In genomic region chr17:28987713-28988112, GRCm38 (mm10) we compare ENCODE assay signal across 9 mouse cellular contexts. TPM values are rescaled to one million over a fixed set of nuclear protein-coding genes. Genes with fewer than 3 reads are reported as not detected.
DNase-seq lines count a peak whose midpoint lies in the region; ATAC-seq and TF ChIP-seq lines count a peak whose summit lies in the region.
"Had no signal": no experiment of that assay in that cellular context is flagged by ENCODE, and none has a peak within 500 bp of the region (broad histone marks: within the 10 kb centered on the region; RNA-seq: fewer than 3 reads in every experiment).

No protein-coding gene starts in this region.

- H3K4me3 ChIP-seq in gastrocnemius, adult 2 months: no peak overlapping the region
- no peak overlapping the region for H3K4me3 ChIP-seq in midbrain, postnatal 0 days (ENCODE audit: low read depth, low read length)
- H3K4me3 ChIP-seq in midbrain, embryonic 11.5 days (ENCODE audit: low read depth, low read length): no peak overlapping the region

- no peaks in the 10 kb centered on the region for H3K27me3 ChIP-seq in midbrain, postnatal 0 days (ENCODE audit: insufficient read depth, low read length)
- H3K27me3 ChIP-seq in midbrain, embryonic 11.5 days (ENCODE audit: control insufficient read depth, insufficient read depth, low read length): no peaks in the 10 kb centered on the region

- DNase-seq in gastrocnemius, adult 2 months: no peak
- no peak for DNase-seq in gastrocnemius, postnatal 25 days
- DNase-seq in midbrain, postnatal 0 days (ENCODE audit: low spot score): peak; percentile 72
- no peak for DNase-seq in midbrain, embryonic 11.5 days (ENCODE audit: low spot score, missing footprints)
- peak; percentile 67 for DNase-seq in brain, embryonic 14.5 days (ENCODE audit: low read depth)
- DNase-seq in kidney, postnatal 14 days: peak; percentile 40
- peak; percentile 66 for DNase-seq in retina, postnatal 1 day
- no peak for DNase-seq in testis, postnatal 14 days (ENCODE audit: low spot score)

- H3K9me3 ChIP-seq in midbrain, postnatal 0 days (ENCODE audit: low read length): no peaks in the 10 kb centered on the region
- H3K9me3 ChIP-seq in midbrain, embryonic 11.5 days (ENCODE audit: control insufficient read depth, low read length): no peaks in the 10 kb centered on the region

- ATAC-seq in midbrain, postnatal 0 days (ENCODE audit: low FRiP score): no peak
- no peak for ATAC-seq in midbrain, embryonic 11.5 days (ENCODE audit: low FRiP score)

- no peak for TF ChIP-seq POLR2A in brain, embryonic 14.5 days (IDR thresholded peaks at IDR 0.05; ENCODE audit: borderline replicate concordance, extremely low read depth, insufficient read depth, insufficient read length, poor library complexity, severe bottlenecking)

- H3K9ac ChIP-seq in midbrain, postnatal 0 days (replicated peaks; ENCODE audit: low read length, poor library complexity, severe bottlenecking): no peak overlapping the region
- H3K9ac ChIP-seq in midbrain, embryonic 11.5 days (ENCODE audit: low read length): no peak overlapping the region

- H3K27ac ChIP-seq in gastrocnemius, adult 2 months: no peak overlapping the region
- no peak overlapping the region for H3K27ac ChIP-seq in midbrain, postnatal 0 days (ENCODE audit: low read depth, low read length)
- no peak overlapping the region for H3K27ac ChIP-seq in midbrain, embryonic 11.5 days (ENCODE audit: low read depth, low read length)

- H3K4me2 ChIP-seq in midbrain, postnatal 0 days (ENCODE audit: low read depth, low read length, poor library complexity, severe bottlenecking): no peak overlapping the region
- no peak overlapping the region for H3K4me2 ChIP-seq in midbrain, embryonic 11.5 days

- peaks cover 48% of the 10 kb centered on the region for H3K36me3 ChIP-seq in midbrain, postnatal 0 days (ENCODE audit: insufficient read depth, low read length)
- H3K36me3 ChIP-seq in midbrain, embryonic 11.5 days (ENCODE audit: control insufficient read depth, insufficient read depth, low read length): peaks cover 20% of the 10 kb centered on the region

- intact Hi-C loops in gastrocnemius, adult 2 months (cut with DNase I): loop anchor here (5.0 kb wide), 3 partner anchors 35 to 185 kb away; no protein-coding TSS in a partner anchor

- 71% methylated on average over 4 of the region's 4 CpGs for WGBS in midbrain, postnatal 0 days
- 64% methylated on average over 4 of the region's 4 CpGs for WGBS in midbrain, embryonic 11.5 days

- no peaks in the 10 kb centered on the region for H3K4me1 ChIP-seq in midbrain, postnatal 0 days (ENCODE audit: insufficient read depth, low read length)
- no peaks in the 10 kb centered on the region for H3K4me1 ChIP-seq in midbrain, embryonic 11.5 days (ENCODE audit: control insufficient read depth, insufficient read depth, low read length)

- TF ChIP-seq CTCF in gastrocnemius, adult 2 months (IDR thresholded peaks at IDR 0.05): peak; percentile 90
- TF ChIP-seq CTCF in midbrain, postnatal 0 days (IDR thresholded peaks at IDR 0.05): peak; percentile 88
- peak; percentile 69; the same call in 1 of the 2 replicates for TF ChIP-seq CTCF in brain, embryonic 14.5 days (IDR thresholded peaks at IDR 0.05; ENCODE audit: borderline replicate concordance, extremely low read depth, insufficient read depth, insufficient read length)

RNA-seq across cellular contexts. Expression of gene Stk38, which starts 20.1 kb away (rescaled TPM):
- total RNA-seq in gastrocnemius, adult 2 months (2021): 10 to 100 TPM; 26.9 to 29.2 TPM
- 10 to 100 TPM; 25.2 to 26.4 TPM for total RNA-seq in gastrocnemius, postnatal 25 days (2021)
- 44.2 and 58.1 TPM in 2 replicates for total RNA-seq in midbrain, postnatal 0 days (2014; rRNA removed)
- 42.1 and 47.9 TPM in 2 replicates for polyA plus RNA-seq in midbrain, postnatal 0 days (2015; fragmentation: Nextera tagmentation; extraction: Ambion mirVana)
- 130 and 139 TPM in 2 replicates for polyA plus RNA-seq in midbrain, embryonic 11.5 days (2014; fragmentation: Nextera tagmentation; extraction: Ambion mirVana)
- polyA plus RNA-seq in brain, embryonic 14.5 days (2012; rRNA removed): 107 and 125 TPM in 2 replicates

RNA-seq across cellular contexts. Expression of gene Kctd20, which starts 36.0 kb away (rescaled TPM):
- total RNA-seq in gastrocnemius, adult 2 months (2021): 10 to 100 TPM; 33.4 to 39.8 TPM
- total RNA-seq in gastrocnemius, postnatal 25 days (2021): 10 to 100 TPM; 25.9 to 34.0 TPM
- total RNA-seq in midbrain, postnatal 0 days (2014; rRNA removed): 60.0 and 64.9 TPM in 2 replicates
- polyA plus RNA-seq in midbrain, postnatal 0 days (2015; fragmentation: Nextera tagmentation; extraction: Ambion mirVana): 63.2 and 63.8 TPM in 2 replicates
- 92.4 and 97.4 TPM in 2 replicates for polyA plus RNA-seq in midbrain, embryonic 11.5 days (2014; fragmentation: Nextera tagmentation; extraction: Ambion mirVana)
- polyA plus RNA-seq in brain, embryonic 14.5 days (2012; rRNA removed): 73.1 and 75.8 TPM in 2 replicates

RNA-seq across cellular contexts. Expression of gene Pxt1, which starts 44.1 kb away (rescaled TPM):
- total RNA-seq in gastrocnemius, adult 2 months (2021): not detected
- total RNA-seq in gastrocnemius, postnatal 25 days (2021): not detected
- total RNA-seq in midbrain, postnatal 0 days (2014; rRNA removed): 0.49 TPM in 1 of 2 replicates, not detected in the other
- 0.15 TPM in 1 of 2 replicates, not detected in the other for polyA plus RNA-seq in midbrain, postnatal 0 days (2015; fragmentation: Nextera tagmentation; extraction: Ambion mirVana)
- polyA plus RNA-seq in midbrain, embryonic 11.5 days (2014; fragmentation: Nextera tagmentation; extraction: Ambion mirVana): not detected in 2 replicates
- polyA plus RNA-seq in brain, embryonic 14.5 days (2012; rRNA removed): not detected in 2 replicates
- total RNA-seq: layer of hippocampus, adult 18-20 months had no signal

RNA-seq across cellular contexts. Expression of gene Srsf3, which starts 44.7 kb away (rescaled TPM):
- 10 to 100 TPM; 38.8 to 55.6 TPM for total RNA-seq in gastrocnemius, adult 2 months (2021)
- total RNA-seq in gastrocnemius, postnatal 25 days (2021): 10 to 100 TPM; 36.4 to 48.2 TPM
- 119 and 193 TPM in 2 replicates for total RNA-seq in midbrain, postnatal 0 days (2014; rRNA removed)
- 284 and 296 TPM in 2 replicates for polyA plus RNA-seq in midbrain, postnatal 0 days (2015; fragmentation: Nextera tagmentation; extraction: Ambion mirVana)
- 899 and 948 TPM in 2 replicates for polyA plus RNA-seq in midbrain, embryonic 11.5 days (2014; fragmentation: Nextera tagmentation; extraction: Ambion mirVana)
- polyA plus RNA-seq in brain, embryonic 14.5 days (2012; rRNA removed): 330 and 391 TPM in 2 replicates

Comparison
In these comparisons a context has a peak if more than half of its experiments do, and no peak if none do; other contexts are left out.
1. DNase-seq: peak in midbrain, postnatal 0 days (single experiment), brain, embryonic 14.5 days (single experiment), kidney, postnatal 14 days (single experiment) and retina, postnatal 1 day (single experiment); none in gastrocnemius, adult 2 months (single experiment), gastrocnemius, postnatal 25 days (single experiment), midbrain, embryonic 11.5 days (single experiment) and testis, postnatal 14 days (single experiment).
2. Peak in every context shown above with its lines, with median percentiles within 50 percentile points of each other: CTCF ChIP-seq.